Mouse (Mus musculus): ENCODE measurements around the gene Gm45717.
"Not testable (repeated sequence)": the region's sequence is repeated elsewhere in the genome, so short reads cannot be mapped to it uniquely, and the experiment has no call there.

Gm45717 gene

DNA sequence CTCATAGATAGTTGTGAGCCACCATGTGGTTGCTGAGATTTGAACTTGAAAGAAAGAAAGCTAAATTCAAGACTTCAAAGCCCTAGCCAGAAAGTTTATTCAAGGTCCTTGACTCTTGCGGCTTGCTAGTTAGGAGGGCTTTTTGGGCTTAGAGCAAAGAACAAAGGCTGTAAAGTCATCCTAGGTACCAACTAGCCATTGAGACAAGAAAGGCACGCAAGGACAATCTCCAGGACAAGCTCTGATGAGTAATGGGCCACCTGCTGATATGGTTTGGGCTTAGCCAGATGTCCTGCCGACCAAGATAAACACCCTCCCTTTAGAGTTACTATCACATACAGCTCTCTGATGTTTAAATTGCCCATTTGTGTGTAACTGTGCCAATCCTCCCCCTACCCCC lies 13.0 kb upstream of the Gm45717 start:
- not testable (repeated sequence) for DNase-seq (ENCODE audit: low spot score in 2 of 2)

- DNase-seq (ENCODE audit: low spot score in 2 of 2) = no peak
These were observed 12.3 kb upstream of the Gm45717 start for GRCm38 (mm10) chr7:140967862-140968591.

DNA sequence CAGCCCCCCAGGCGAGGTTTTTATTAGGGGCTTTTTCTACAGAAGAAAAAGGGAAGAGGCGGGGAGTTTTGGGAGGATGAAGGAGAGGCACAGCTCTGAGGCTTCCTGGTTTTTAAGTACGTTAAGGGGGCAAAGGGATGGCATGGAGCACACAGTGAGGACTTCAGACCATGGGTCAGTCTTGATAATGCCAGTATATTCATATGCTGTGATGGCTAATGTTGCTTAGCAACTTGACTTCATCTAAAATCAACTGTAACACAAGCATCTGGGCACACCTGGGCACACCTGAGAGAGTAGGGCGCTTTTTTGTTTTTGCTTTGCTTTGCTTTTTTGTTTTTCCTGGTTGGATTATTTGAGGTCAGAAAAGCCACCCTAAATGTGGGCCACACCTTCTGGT lies 11.2 kb upstream of the Gm45717 start, which contains the start of gene Ifitm1:
Gene Ifitm1 (plus strand): TSS at position 301 of the 400 bp plus-strand sequence.
- DNase-seq (ENCODE audit: low spot score in 2 of 2) = no peak

DNA sequence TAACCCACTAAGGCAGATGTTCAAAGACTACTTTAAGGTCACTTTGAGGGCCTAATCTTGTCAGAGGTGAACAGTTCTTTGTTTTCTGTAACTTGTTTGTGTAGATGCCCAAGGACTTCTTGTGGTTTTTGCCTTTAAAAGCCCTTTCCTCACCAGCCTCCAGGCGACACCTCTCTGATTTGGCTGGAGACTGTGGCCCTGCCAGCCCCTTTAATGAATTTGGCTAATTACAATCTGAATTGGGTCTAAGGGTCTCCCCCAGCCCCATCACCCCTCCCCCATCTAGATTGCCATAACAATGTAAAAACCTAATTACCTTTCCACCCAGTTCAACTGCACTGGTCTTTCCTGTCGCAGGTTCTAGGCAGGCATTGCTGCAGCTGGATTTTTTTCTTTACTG lies 7.0 kb upstream of the Gm45717 start:
- no peak for DNase-seq (ENCODE audit: low spot score in 2 of 2)

DNA sequence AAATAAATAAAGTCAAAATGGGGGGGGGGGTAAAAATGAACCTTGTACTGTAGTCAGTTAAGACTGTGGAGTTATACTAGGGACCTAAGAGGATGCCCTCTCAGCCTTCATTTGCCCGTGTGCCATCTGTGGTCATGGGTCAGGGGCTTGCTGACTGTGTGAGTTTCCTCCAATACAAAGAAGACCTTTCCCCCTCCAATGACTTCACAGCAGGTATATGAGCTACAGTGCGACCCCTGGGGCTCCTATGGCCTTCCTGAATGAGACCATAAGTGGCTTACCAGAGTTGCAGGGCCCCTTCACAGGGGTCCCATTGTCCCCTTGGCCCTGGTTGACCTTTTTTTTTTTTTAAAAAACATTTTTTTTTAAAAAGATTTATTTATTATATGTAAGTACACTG lies 5.7 kb upstream of the Gm45717 start:
- no peak for DNase-seq (ENCODE audit: low spot score in 2 of 2)

GRCm38 (mm10) chr7:140960026-140960425 lies 4.3 kb upstream of the Gm45717 start:
- DNase-seq (ENCODE audit: low spot score in 2 of 2) = no peak

- DNase-seq (ENCODE audit: low spot score in 2 of 2) = peak in 1 of 2 experiments; percentile 46
These were observed 3.6 kb upstream of the Gm45717 start for GRCm38 (mm10) chr7:140959181-140959901.

- DNase-seq (ENCODE audit: low spot score in 2 of 2) = no peak
These were observed 776 bp upstream of the Gm45717 start for GRCm38 (mm10) chr7:140956556-140956869.

DNA sequence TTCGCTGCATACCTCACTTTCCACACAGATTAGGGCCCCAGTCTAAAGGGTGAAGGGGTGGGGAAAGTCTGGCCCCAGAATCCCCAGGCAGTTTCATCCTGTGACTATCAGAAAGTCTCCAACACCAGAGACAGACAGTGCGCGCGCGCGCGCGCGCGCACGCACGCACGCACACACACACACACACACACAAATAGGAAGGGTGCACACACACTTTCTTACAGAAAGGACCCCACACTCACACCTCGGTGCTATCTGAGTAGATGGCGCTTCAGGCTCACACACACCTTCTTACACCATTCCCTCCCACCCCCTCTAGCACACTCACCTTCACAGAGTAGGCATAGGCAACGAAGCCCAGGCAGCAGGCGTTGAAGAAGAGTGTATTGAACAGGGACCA lies 395 bp downstream of the Gm45717 start:
- DNase-seq (ENCODE audit: low spot score in 2 of 2) = no peak

GRCm38 (mm10) chr7:140954733-140955071 lies 1.0 kb downstream of the Gm45717 start:
- DNase-seq (ENCODE audit: low spot score in 2 of 2) = no peak

GRCm38 (mm10) chr7:140953800-140954732 lies 1.7 kb downstream of the Gm45717 start:
- DNase-seq (ENCODE audit: low spot score in 2 of 2) = no peak

- no peak for DNase-seq (ENCODE audit: low spot score in 2 of 2)
These were observed 2.6 kb downstream of the Gm45717 start for GRCm38 (mm10) chr7:140953133-140953532.

DNA sequence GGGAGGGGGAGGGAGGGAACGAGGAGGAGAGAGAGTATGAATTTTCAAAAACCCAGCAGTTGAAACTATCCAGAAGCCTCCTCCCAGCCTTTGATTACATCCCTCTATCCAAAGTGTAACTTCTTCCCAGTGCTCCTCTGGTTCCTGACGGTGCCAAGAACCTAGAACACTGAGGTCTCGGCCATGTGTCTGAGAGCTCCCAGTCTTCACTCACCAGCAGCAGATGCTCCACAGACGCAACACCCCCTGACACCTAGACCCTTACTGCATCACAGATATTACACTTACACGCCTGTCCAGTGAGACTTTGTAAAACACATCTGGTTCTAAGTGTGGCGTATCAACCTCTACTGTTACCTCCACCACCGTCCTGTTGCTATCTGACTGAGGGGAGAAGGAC lies 3.3 kb downstream of the Gm45717 start:
- DNase-seq (ENCODE audit: low spot score in 2 of 2) = no peak

DNA sequence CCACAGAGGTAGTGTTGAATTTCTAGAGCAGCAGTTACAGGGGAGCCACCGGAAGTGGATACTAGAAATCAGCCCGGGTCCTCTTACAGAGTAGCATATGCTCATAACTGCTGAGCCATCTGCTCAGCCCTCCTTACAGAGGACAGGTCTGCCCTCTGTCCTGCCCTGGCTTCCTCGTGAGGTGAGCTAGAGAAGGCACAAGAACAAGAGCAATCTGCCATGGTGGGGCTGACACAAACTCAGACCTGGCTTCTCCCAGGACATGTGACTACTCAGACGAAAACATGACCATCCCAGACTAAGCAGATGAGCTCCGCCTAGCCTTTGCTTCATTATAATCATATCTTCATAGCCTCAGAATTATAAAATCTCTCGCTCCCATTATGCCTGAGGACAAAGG lies 4.0 kb downstream of the Gm45717 start:
- DNase-seq (ENCODE audit: low spot score in 2 of 2) = no peak

DNA sequence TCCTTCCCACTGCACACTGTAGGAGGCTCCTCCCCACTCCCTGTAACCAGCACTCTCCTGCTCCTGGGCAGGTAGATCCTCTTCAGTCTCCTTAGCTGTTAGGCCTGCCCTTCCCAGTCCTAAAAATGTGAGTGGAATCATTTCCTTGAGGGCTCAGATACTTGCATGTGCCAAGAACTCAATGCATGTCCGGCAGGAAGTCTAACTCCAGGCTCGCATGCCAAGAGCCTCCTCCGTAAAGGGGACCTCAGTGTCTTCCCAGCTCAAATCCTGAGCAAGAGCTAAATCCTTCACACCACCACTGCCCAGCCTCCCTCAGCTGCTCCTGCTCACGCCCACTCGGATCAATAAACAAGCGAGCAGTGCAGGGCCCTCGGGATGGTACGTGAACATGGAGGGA lies 4.7 kb downstream of the Gm45717 start:
- no peak for DNase-seq (ENCODE audit: low spot score in 2 of 2)

DNA sequence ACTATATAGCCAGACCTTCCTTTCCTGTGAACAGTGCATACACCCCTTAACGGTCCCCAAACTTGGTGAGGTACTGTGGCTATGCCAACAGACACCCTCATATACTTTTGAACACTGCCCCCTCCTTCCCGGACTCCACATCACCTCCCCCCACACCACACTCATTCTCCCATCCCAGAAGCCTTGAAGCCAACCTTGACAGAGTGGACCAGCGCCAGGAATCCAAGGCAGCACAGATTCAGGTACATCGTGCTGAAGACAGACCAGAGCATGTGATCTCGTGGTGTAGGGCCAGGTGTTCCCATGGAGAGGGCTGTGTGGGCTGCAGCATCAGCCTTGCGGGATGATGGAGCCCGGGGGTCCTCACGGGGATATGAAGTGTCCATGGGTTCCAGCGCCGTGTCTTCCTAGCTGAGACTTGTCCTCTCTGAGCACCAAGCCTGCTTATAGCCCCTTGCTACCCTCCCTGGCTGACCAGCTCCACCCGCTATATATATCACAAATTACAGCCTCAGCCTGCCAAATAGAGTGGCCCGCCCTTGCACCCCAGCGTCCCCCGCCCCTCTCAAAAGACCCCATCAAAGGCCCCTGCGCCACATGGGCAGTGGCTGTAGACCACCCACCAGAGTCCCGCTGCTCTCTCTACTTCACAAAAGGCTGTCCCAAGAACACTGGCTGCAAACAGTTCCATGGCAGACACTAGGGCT lies 5.8 kb downstream of the Gm45717 start, which contains the start of gene Ifitm5:
Gene Ifitm5 (minus strand): TSS at position 468 of the 707 bp plus-strand sequence.
- no peak for DNase-seq (ENCODE audit: low spot score in 2 of 2)

GRCm38 (mm10) chr7:140949255-140949654 lies 6.5 kb downstream of the Gm45717 start:
- no peak for DNase-seq (ENCODE audit: low spot score in 2 of 2)

GRCm38 (mm10) chr7:140948161-140948560 lies 7.6 kb downstream of the Gm45717 start:
- DNase-seq (ENCODE audit: low spot score in 2 of 2) = no peak

DNA sequence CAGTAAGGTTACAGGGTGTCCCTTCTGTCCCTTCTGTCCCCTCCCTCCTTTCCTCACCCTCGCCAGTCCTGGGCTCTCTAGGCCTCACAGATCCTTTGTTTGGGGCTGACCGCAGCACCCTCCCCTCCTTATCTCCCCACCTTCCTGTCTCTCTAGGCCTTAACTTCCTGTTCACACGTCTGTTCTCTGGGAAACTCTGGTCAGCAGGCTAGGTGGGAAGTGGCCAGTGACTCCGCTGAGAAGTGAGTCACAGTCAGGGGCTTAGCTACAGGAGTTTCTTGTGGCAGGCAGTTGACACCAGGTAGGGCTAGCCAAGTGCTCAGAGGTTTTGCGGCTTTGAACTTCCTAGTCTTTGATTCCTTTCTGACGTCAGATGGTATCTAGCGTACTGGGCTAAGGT lies 8.8 kb downstream of the Gm45717 start:
- DNase-seq (ENCODE audit: low spot score in 2 of 2) = no peak

- DNase-seq (ENCODE audit: low spot score in 2 of 2) = no peak
These were observed 9.4 kb downstream of the Gm45717 start for GRCm38 (mm10) chr7:140946311-140946710.

DNA sequence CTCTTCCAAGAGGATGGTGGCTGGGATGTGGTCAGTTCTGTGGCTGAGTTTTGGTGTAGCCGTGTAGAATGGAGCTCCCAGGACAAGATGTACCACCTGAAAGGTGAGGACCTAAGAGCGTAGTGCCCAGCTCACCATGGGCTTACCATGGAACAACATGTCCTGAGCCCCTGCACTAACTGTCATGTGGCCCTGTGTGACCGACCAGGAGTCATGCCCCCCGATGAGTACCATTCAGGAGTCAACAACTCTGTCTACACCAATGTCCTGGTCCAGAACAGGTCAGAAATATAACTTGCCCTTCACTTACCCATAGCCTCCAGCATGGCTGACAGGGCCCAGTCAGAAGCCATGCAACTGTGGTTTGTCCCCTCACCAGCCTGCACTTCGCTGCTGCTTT lies 10.5 kb downstream of the Gm45717 start:
- DNase-seq (ENCODE audit: low spot score in 2 of 2) = no peak

GRCm38 (mm10) chr7:140944236-140944635 lies 11.5 kb downstream of the Gm45717 start:
- no peak for DNase-seq (ENCODE audit: low spot score in 2 of 2)

Measured in right cerebral cortex, postnatal 10 days (tissue).